Mouse (Mus musculus) embryonic facial prominence, embryonic 14.5 days (tissue): Measurements from ENCODE around the gene Ccdc74a. TPM values are rescaled to one million over a fixed set of nuclear protein-coding genes. Genes with fewer than 3 reads are reported as not detected.

Experiments used
- ATAC-seq: fragments of 200-750 bp; cut with Nextera tagmentation; 2 replicates; pipeline ENCODE4 v1.8.0; 2017; ENCODE audit warnings: low read depth, moderate number of reproducible peaks, moderate TSS enrichment
- DNase-seq: peaks from one replicate; pipeline ENCODE4 v3.0.0-alpha.2; 2015; ENCODE audit warnings: low spot score
- H3K27ac ChIP-seq: fragments of 300-500 bp; sonication (generic); replicated peaks from 2 replicates; pipeline ENCODE4 v1.5.1; 2014; ENCODE audit warnings: low read depth, mild to moderate bottlenecking, low read length, moderate library complexity
- H3K27me3 ChIP-seq: fragments of 300-500 bp; sonication (generic); replicated peaks from 2 replicates; pipeline ENCODE4 v1.6.1; 2014; ENCODE audit warnings: low read length; ENCODE audit not compliant: control insufficient read depth, insufficient read depth
- H3K36me3 ChIP-seq: fragments of 300-500 bp; sonication (generic); 2 replicates; pipeline ENCODE4 v1.6.1; 2014; ENCODE audit warnings: low read length, mixed read lengths; ENCODE audit not compliant: control insufficient read depth, insufficient read depth
- H3K4me1 ChIP-seq: fragments of 300-500 bp; sonication (generic); 2 replicates; pipeline ENCODE4 v1.6.1; 2014; ENCODE audit warnings: antibody characterized with exemption, low read length; ENCODE audit not compliant: control insufficient read depth, insufficient read depth
- H3K4me2 ChIP-seq: fragments of 300-500 bp; sonication (generic); 2 replicates; pipeline ENCODE4 v1.6.1; 2014; ENCODE audit warnings: low read depth, mild to moderate bottlenecking, low read length, moderate library complexity, mixed read lengths
- H3K4me3 ChIP-seq: fragments of 300-500 bp; sonication (generic); 2 replicates; pipeline ENCODE4 v1.5.1; 2014; ENCODE audit warnings: low read depth, mild to moderate bottlenecking, low read length
- H3K9ac ChIP-seq: fragments of 300-500 bp; sonication (generic); 2 replicates; pipeline ENCODE4 v1.6.1; 2014; ENCODE audit warnings: low read depth, mild to moderate bottlenecking, low read length, moderate library complexity, mixed read lengths
- H3K9me3 ChIP-seq: fragments of 300-500 bp; sonication (generic); 2 replicates; pipeline ENCODE4 v1.6.1; 2016; ENCODE audit warnings: low read length; ENCODE audit not compliant: control insufficient read depth
- WGBS: fragments of 180-500 bp; shearing (Covaris S2); extraction: QIAGEN DNeasy Blood & Tissue Kit; methylation state at CpG from one replicate; pipeline ENCODE4 v1.1.7; 2014; 5-methylcytosine and 5-hydroxymethylcytosine counted together
- polyA plus RNA-seq: library from polyadenylated mRNA; unstranded; fragments of >200 nt; fragmentation: Nextera tagmentation; extraction: Ambion mirVana; gene quantifications from 2 replicates; pipeline ENCODE4 v1.2.1, GENCODE M21; 2014

Gene Ccdc74a
- polyA plus RNA-seq, 1 experiment from 2014 or later: 8.1 TPM

- no peak for DNase-seq
- WGBS: 87% methylated on average over 10 of the region's 10 CpGs
- H3K36me3 ChIP-seq: peaks cover 42% of the 10 kb centered on the region
- H3K27me3 ChIP-seq: no peaks in the 10 kb centered on the region
- H3K9me3 ChIP-seq: no peaks in the 10 kb centered on the region
- H3K4me3 ChIP-seq: no peak overlapping the region
- H3K4me2 ChIP-seq: no peak overlapping the region
- no peak overlapping the region for H3K9ac ChIP-seq
- H3K4me1 ChIP-seq: no peaks in the 10 kb centered on the region; the same call in 1 of the 2 replicates
- no peak overlapping the region for H3K27ac ChIP-seq
- ATAC-seq: no peak
Measured at GRCm38 (mm10) chr16:17647566-17648340, 1.5 kb downstream of the Ccdc74a start.

GRCm38 (mm10) chr16:17649925-17650605 is 3.8 kb downstream of the Ccdc74a start:
- no peak overlapping the region for H3K27ac ChIP-seq
- ATAC-seq (no peak), DNase-seq (no peak)
- peaks cover 53% of the 10 kb centered on the region for H3K36me3 ChIP-seq
- no peaks in the 10 kb centered on the region; the same call in 1 of the 2 replicates for H3K4me1 ChIP-seq
- H3K4me3 ChIP-seq: no peak overlapping the region
- no peak overlapping the region for H3K9ac ChIP-seq
- H3K27me3 ChIP-seq: no peaks in the 10 kb centered on the region
- no peaks in the 10 kb centered on the region for H3K9me3 ChIP-seq
- WGBS: 85% methylated on average over 16 of the region's 16 CpGs
- H3K4me2 ChIP-seq: no peak overlapping the region

- Histone ChIP-seq H3K4me2 (no peak overlapping the region), H3K27me3 (no peaks in the 10 kb centered on the region), H3K9me3 (no peaks in the 10 kb centered on the region), H3K36me3 (peaks cover 60% of the 10 kb centered on the region), H3K4me3 (no peak overlapping the region), H3K27ac (no peak overlapping the region), H3K4me1 (no peaks in the 10 kb centered on the region; the same call in 1 of the 2 replicates), H3K9ac (no peak overlapping the region)
- no peak for DNase-seq
- WGBS: 96% methylated on average over 1 of the region's 1 CpGs
- no peak for ATAC-seq
Measured at GRCm38 (mm10) chr16:17650711-17651110, 4.4 kb downstream of the Ccdc74a start.

GRCm38 (mm10) chr16:17652607-17653006 is 6.3 kb downstream of the Ccdc74a start:
- DNase-seq: no peak
- no peak overlapping the region for H3K9ac ChIP-seq
- no peak overlapping the region for H3K4me3 ChIP-seq
- 90% methylated on average over 4 of the region's 4 CpGs for WGBS
- H3K27me3 ChIP-seq: no peaks in the 10 kb centered on the region
- H3K9me3 ChIP-seq: no peaks in the 10 kb centered on the region
- no peak overlapping the region for H3K27ac ChIP-seq
- H3K4me1 ChIP-seq: no peaks in the 10 kb centered on the region
- peaks cover 69% of the 10 kb centered on the region for H3K36me3 ChIP-seq
- no peak for ATAC-seq
- no peak overlapping the region for H3K4me2 ChIP-seq

DNA sequence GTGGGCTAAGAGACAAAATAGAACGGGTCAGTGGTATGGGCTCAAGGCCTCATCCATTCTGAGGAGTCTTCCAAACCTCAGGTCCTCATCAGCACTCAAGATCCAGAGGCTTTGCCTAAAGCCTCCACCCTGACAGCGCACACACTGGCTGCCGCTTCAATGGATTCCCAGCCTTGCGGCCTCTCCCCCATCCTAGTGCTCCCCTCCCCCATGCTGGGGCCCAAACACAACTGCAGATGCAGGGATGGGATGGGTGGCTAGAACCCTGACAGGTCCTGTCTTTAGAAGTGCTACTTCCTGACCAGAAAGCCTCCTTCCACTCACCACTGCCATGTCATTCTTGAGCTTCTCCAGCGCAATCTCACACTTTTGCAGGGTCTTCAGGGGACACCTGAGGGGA is 7.3 kb downstream of the Ccdc74a start:
- no peaks in the 10 kb centered on the region for H3K4me1 ChIP-seq
- H3K27ac ChIP-seq: no peak overlapping the region
- DNase-seq: no peak
- H3K9ac ChIP-seq: no peak overlapping the region
- peaks cover 71% of the 10 kb centered on the region for H3K36me3 ChIP-seq
- WGBS: 93% methylated on average over 5 of the region's 5 CpGs
- no peak overlapping the region for H3K4me2 ChIP-seq
- H3K4me3 ChIP-seq: no peak overlapping the region
- H3K9me3 ChIP-seq: no peaks in the 10 kb centered on the region
- H3K27me3 ChIP-seq: no peaks in the 10 kb centered on the region
- ATAC-seq: no peak

GRCm38 (mm10) chr16:17654188-17654795 is 8.0 kb downstream of the Ccdc74a start:
- DNase-seq (no peak), ATAC-seq (no peak)
- H3K27me3 ChIP-seq: no peaks in the 10 kb centered on the region
- no peak overlapping the region for H3K4me2 ChIP-seq
- no peak overlapping the region for H3K27ac ChIP-seq
- no peak overlapping the region for H3K9ac ChIP-seq
- no peaks in the 10 kb centered on the region for H3K4me1 ChIP-seq
- no peaks in the 10 kb centered on the region for H3K9me3 ChIP-seq
- WGBS: 93% methylated on average over 4 of the region's 4 CpGs
- H3K4me3 ChIP-seq: no peak overlapping the region
- peaks cover 71% of the 10 kb centered on the region for H3K36me3 ChIP-seq

- WGBS: 91% methylated on average over 5 of the region's 5 CpGs
Measured at GRCm38 (mm10) chr16:17656212-17656871, 10.1 kb downstream of the Ccdc74a start.

GRCm38 (mm10) chr16:17665568-17665967 is 19.3 kb downstream of the Ccdc74a start:
- Histone ChIP-seq H3K4me1 (no peaks in the 10 kb centered on the region), H3K27me3 (no peaks in the 10 kb centered on the region), H3K27ac (no peak overlapping the region), H3K36me3 (peaks cover 80% of the 10 kb centered on the region), H3K9ac (no peak overlapping the region), H3K4me2 (no peak overlapping the region), H3K9me3 (no peaks in the 10 kb centered on the region), H3K4me3 (no peak overlapping the region)
- ATAC-seq: no peak
- DNase-seq: no peak

More at GRCm38 (mm10) chr16:17656212-17656871, 10.1 kb downstream of the Ccdc74a start:
- no peak overlapping the region for H3K9ac ChIP-seq
- DNase-seq (no peak), ATAC-seq (no peak)
- H3K9me3 ChIP-seq: no peaks in the 10 kb centered on the region
- H3K27me3 ChIP-seq: no peaks in the 10 kb centered on the region
- no peak overlapping the region for H3K4me3 ChIP-seq
- no peak overlapping the region for H3K4me2 ChIP-seq
- peaks cover 76% of the 10 kb centered on the region for H3K36me3 ChIP-seq
- no peak overlapping the region for H3K27ac ChIP-seq
- no peaks in the 10 kb centered on the region for H3K4me1 ChIP-seq
